Mouse (Mus musculus) stomach, postnatal 0 days (tissue): ENCODE data around the gene Lama5.

Experiments
- CTCF ChIP-seq: IDR thresholded peaks from 2 replicates; pipeline ENCODE4 v1.5.1; 2016; ENCODE audit warnings: antibody characterized with exemption, low read depth, mild to moderate bottlenecking, moderate library complexity
- EP300 ChIP-seq: optimal IDR thresholded peaks from 2 replicates; pipeline ENCODE3; 2016; ENCODE audit warnings: antibody characterized with exemption

DNA sequence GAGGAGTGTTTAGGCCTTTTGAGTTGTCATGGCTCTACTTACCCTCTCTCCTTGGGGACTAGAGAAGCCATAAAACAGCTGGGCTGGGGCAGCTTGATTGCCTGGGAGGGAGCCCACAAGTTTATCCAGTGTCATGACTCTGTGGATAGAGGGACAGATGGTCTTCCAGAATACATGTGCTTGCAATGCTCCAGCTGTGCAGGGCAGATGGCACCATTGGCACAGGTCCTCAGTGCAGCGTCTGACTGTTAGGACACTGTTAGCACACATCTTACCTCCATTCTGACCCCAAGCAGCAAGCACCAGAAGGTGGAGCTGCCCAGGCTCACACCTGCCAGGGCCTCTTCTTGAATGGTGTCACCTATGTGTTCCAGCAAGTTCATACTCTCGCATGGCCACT, 59.8 kb downstream of the Lama5 start:
- TF ChIP-seq CTCF (no peak), EP300 (no peak)
